Mouse (Mus musculus) liver, embryonic 14.5 days (tissue): ENCODE measurements around the gene Slc12a6. TPM values are rescaled to one million over a fixed set of nuclear protein-coding genes. Genes with fewer than 3 reads are reported as not detected.

Experiments
- ATAC-seq: fragments of 200-750 bp; cut with Nextera tagmentation; 2 replicates; pipeline ENCODE4 v1.8.0; 2017; ENCODE audit warnings: moderate number of reproducible peaks, mild to moderate bottlenecking, moderate library complexity; ENCODE audit not compliant: insufficient read depth
- DNase-seq, 3 experiments: peaks; one replicate each; pipeline ENCODE4 v3.0.0-alpha.2; 2012 to 2013; ENCODE audit warnings: low read depth in 3 of 3, low spot score in 3 of 3
- H3K27ac ChIP-seq: fragments of 300-500 bp; sonication (generic); 2 replicates; pipeline ENCODE4 v1.5.1; 2014; ENCODE audit warnings: moderate library complexity, mild to moderate bottlenecking, control low read depth, inconsistent platforms
- H3K27me3 ChIP-seq: fragments of 300-500 bp; sonication (generic); 2 replicates; pipeline ENCODE4 v1.6.1; 2014; ENCODE audit warnings: mild to moderate bottlenecking, low read length, moderate library complexity; ENCODE audit not compliant: control insufficient read depth, insufficient read depth
- H3K36me3 ChIP-seq: fragments of 300-500 bp; sonication (generic); replicated peaks from 2 replicates; pipeline ENCODE4 v1.6.1; 2014; ENCODE audit warnings: low read depth; ENCODE audit not compliant: control insufficient read depth, insufficient read depth
- H3K4me1 ChIP-seq, 2 experiments: fragments of 200-500 bp in 1 of 2; fragments of 300-500 bp in 1 of 2; sonication (generic) in 1 of 2; replicated peaks; 2 replicates each; pipeline ENCODE4 v1.6.1; 2012 to 2014; ENCODE audit warnings: antibody characterized with exemption in 1 of 2, inconsistent platforms in 1 of 2, low read length in 1 of 2; ENCODE audit not compliant: control insufficient read depth in 2 of 2, insufficient read depth in 2 of 2
- H3K4me2 ChIP-seq: fragments of 300-500 bp; sonication (generic); 2 replicates; pipeline ENCODE4 v1.6.1; 2014; ENCODE audit warnings: low read depth, mild to moderate bottlenecking, control low read depth, moderate library complexity
- H3K4me3 ChIP-seq, 2 experiments: fragments of 200-500 bp in 1 of 2; fragments of 300-500 bp in 1 of 2; sonication (generic) in 1 of 2; 2 replicates each; pipeline ENCODE4 v1.5.1; 2012 to 2014; ENCODE audit warnings: low read depth in 2 of 2, low read length in 2 of 2, mild to moderate bottlenecking in 2 of 2, control low read depth in 1 of 2, inconsistent platforms in 1 of 2, moderate library complexity in 1 of 2; ENCODE audit not compliant: insufficient read depth in 1 of 2
- H3K9ac ChIP-seq: fragments of 300-500 bp; sonication (generic); replicated peaks from 2 replicates; pipeline ENCODE4 v1.6.1; 2014; ENCODE audit warnings: mild to moderate bottlenecking, control low read depth, moderate library complexity
- H3K9me3 ChIP-seq: fragments of 300-500 bp; sonication (generic); 2 replicates; pipeline ENCODE4 v1.6.1; 2016; ENCODE audit warnings: low read length, mixed read lengths; ENCODE audit not compliant: control insufficient read depth
- CTCF ChIP-seq: IDR thresholded peaks from 2 replicates; pipeline ENCODE4 v1.5.1; 2016; ENCODE audit warnings: antibody characterized with exemption, low read depth, control low read depth
- EP300 ChIP-seq: IDR thresholded peaks from 2 replicates; pipeline ENCODE4 v1.6.1; 2016; ENCODE audit warnings: antibody characterized with exemption, low read depth
- WGBS: fragments of 180-500 bp; shearing (Covaris S2); extraction: QIAGEN DNeasy Blood & Tissue Kit; methylation state at CpG from one replicate; pipeline ENCODE4 v1.1.7; 2014; ENCODE audit not compliant: insufficient replicate concordance; 5-methylcytosine and 5-hydroxymethylcytosine counted together
- polyA plus RNA-seq, 2 experiments: library from polyadenylated mRNA; depleted of rRNA in 1 of 2; stranded (reverse) in 1 of 2; unstranded in 1 of 2; fragments of >200 nt; fragmentation: Nextera tagmentation in 1 of 2; extraction: Ambion mirVana in 1 of 2; gene quantifications; 2 replicates each; pipeline versions ENCODE4 v1.2.1 to v1.2.3; 2012 to 2014

Gene Slc12a6
- polyA plus RNA-seq, 2 experiments, result 3.4 to 8.7 TPM

GRCm38 (mm10) chr2:112381219-112381618, 115.6 kb downstream of the Slc12a6 start:
- H3K4me2 ChIP-seq, result peak overlapping the region; percentile 95
- DNase-seq, result no peak
- WGBS, result 94% methylated on average over 1 of the region's 1 CpGs

GRCm38 (mm10) chr2:112390843-112391242, 125.2 kb downstream of the Slc12a6 start:
- Histone ChIP-seq H3K27ac (no peak overlapping the region), H3K9me3 (no peaks in the 10 kb centered on the region), H3K4me2 (no peak overlapping the region), H3K27me3 (no peaks in the 10 kb centered on the region), H3K9ac (no peak overlapping the region), H3K4me1 (peaks cover 0 to 2% of the 10 kb centered on the region in 2 experiments; a peak in 1 of 4 replicates), H3K4me3 (no peak overlapping the region), H3K36me3 (no peaks in the 10 kb centered on the region)
- ATAC-seq, result no peak
- no peak for TF ChIP-seq EP300
- no peak for TF ChIP-seq CTCF
- 80% methylated on average over 5 of the region's 5 CpGs for WGBS
- no peak for DNase-seq

More at GRCm38 (mm10) chr2:112381219-112381618, 115.6 kb downstream of the Slc12a6 start:
- TF ChIP-seq CTCF (no peak), EP300 (no peak)
- Histone ChIP-seq H3K4me3 (no peak overlapping the region), H3K4me1 (peaks cover 9 to 11% of the 10 kb centered on the region in 2 experiments), H3K9me3 (no peaks in the 10 kb centered on the region), H3K9ac (no peak overlapping the region), H3K27ac (no peak overlapping the region), H3K36me3 (no peaks in the 10 kb centered on the region), H3K27me3 (no peaks in the 10 kb centered on the region)
- no peak for ATAC-seq

- Histone ChIP-seq H3K9ac (no peak overlapping the region), H3K27me3 (no peaks in the 10 kb centered on the region), H3K36me3 (no peaks in the 10 kb centered on the region), H3K27ac (no peak overlapping the region), H3K4me2 (no peak overlapping the region), H3K4me1 (peaks cover 2 to 5% of the 10 kb centered on the region in 2 experiments), H3K4me3 (no peak overlapping the region), H3K9me3 (no peaks in the 10 kb centered on the region)
- WGBS, result 75% methylated on average over 4 of the region's 4 CpGs
- TF ChIP-seq EP300 (no peak), CTCF (no peak)
- DNase-seq (no peak), ATAC-seq (no peak)
These were observed 125.8 kb downstream of the Slc12a6 start for GRCm38 (mm10) chr2:112391346-112392000.

GRCm38 (mm10) chr2:112392689-112393088, 127.1 kb downstream of the Slc12a6 start:
- no peak overlapping the region for H3K4me3 ChIP-seq
- TF ChIP-seq EP300 (no peak), CTCF (no peak)
- H3K27me3 ChIP-seq, result no peaks in the 10 kb centered on the region
- no peak overlapping the region for H3K4me2 ChIP-seq
- peaks cover 4 to 7% of the 10 kb centered on the region in 2 experiments for H3K4me1 ChIP-seq
- H3K9ac ChIP-seq, result no peak overlapping the region
- H3K27ac ChIP-seq, result no peak overlapping the region
- no peak for ATAC-seq
- H3K9me3 ChIP-seq, result no peaks in the 10 kb centered on the region
- WGBS, result 15% methylated on average over 1 of the region's 1 CpGs
- H3K36me3 ChIP-seq, result no peaks in the 10 kb centered on the region
- DNase-seq, result no peak

- peaks cover 4 to 7% of the 10 kb centered on the region in 2 experiments for H3K4me1 ChIP-seq
- no peaks in the 10 kb centered on the region for H3K27me3 ChIP-seq
- no peak overlapping the region for H3K4me3 ChIP-seq
- no peak for TF ChIP-seq EP300
- TF ChIP-seq CTCF, result no peak
- no peak overlapping the region for H3K27ac ChIP-seq
- no peak for DNase-seq
- no peaks in the 10 kb centered on the region for H3K9me3 ChIP-seq
- no peak for ATAC-seq
- H3K9ac ChIP-seq, result no peak overlapping the region
- no peaks in the 10 kb centered on the region for H3K36me3 ChIP-seq
- no peak overlapping the region for H3K4me2 ChIP-seq
These were observed 128.3 kb downstream of the Slc12a6 start for GRCm38 (mm10) chr2:112393958-112394357.
